Comparison of ENCODE assay signal across 8 mouse cellular contexts in genomic region chr2:104095741-104096213, GRCm38 (mm10). TPM values are rescaled to one million over a fixed set of nuclear protein-coding genes. Genes with fewer than 3 reads are reported as not detected.
DNase-seq lines count a peak whose midpoint lies in the region; ATAC-seq lines count a peak whose summit lies in the region.

Gene Cd59a (plus strand): TSS chr2:104095801.

- peak within 1 kb of the TSS; percentile 60 for H3K4me3 ChIP-seq in forebrain, embryonic 10.5 days
- H3K4me3 ChIP-seq in heart, embryonic 13.5 days: peak within 1 kb of the TSS; percentile 63
- peak within 1 kb of the TSS; percentile 62 for H3K4me3 ChIP-seq in liver, embryonic 11.5 days (ENCODE audit: low read depth, low read length)
- peak within 1 kb of the TSS; percentile 54 for H3K4me3 ChIP-seq in stomach, embryonic 14.5 days (ENCODE audit: low read depth, low read length)

- H3K27me3 ChIP-seq in forebrain, embryonic 10.5 days (ENCODE audit: poor library complexity, severe bottlenecking): no peaks in the 10 kb centered on the region
- H3K27me3 ChIP-seq in heart, embryonic 13.5 days (replicated peaks): no peaks in the 10 kb centered on the region
- H3K27me3 ChIP-seq in liver, embryonic 11.5 days (replicated peaks; ENCODE audit: control insufficient read depth, insufficient read depth, low read length): no peaks in the 10 kb centered on the region
- no peaks in the 10 kb centered on the region for H3K27me3 ChIP-seq in stomach, embryonic 14.5 days (ENCODE audit: control insufficient read depth, insufficient read depth, low read length)

- peak; percentile 77 for DNase-seq in c-Kit-positive CD71-negative TER-119-negative erythroid progenitor cells, embryonic 14.5 days (ENCODE audit: low read depth)
- peak; percentile 75 for DNase-seq in forebrain, embryonic 10.5 days (ENCODE audit: extremely low spot score, low spot score)
- peak; percentile 93 for DNase-seq in kidney, postnatal 10 days
- DNase-seq in liver, embryonic 11.5 days (ENCODE audit: low spot score): peak; percentile 87
- peak; percentile 18 for DNase-seq in naive thymus-derived CD4-positive, alpha-beta T cell, adult 2 months (ENCODE audit: low read depth)

- H3K9me3 ChIP-seq in forebrain, embryonic 10.5 days: no peaks in the 10 kb centered on the region
- H3K9me3 ChIP-seq in heart, embryonic 13.5 days: no peaks in the 10 kb centered on the region
- no peaks in the 10 kb centered on the region for H3K9me3 ChIP-seq in liver, embryonic 11.5 days (ENCODE audit: control insufficient read depth, low read length)
- no peaks in the 10 kb centered on the region for H3K9me3 ChIP-seq in stomach, embryonic 14.5 days (ENCODE audit: control insufficient read depth, low read depth, low read length)

- ATAC-seq in CD4-positive, CD25-positive, alpha-beta regulatory T cell, adult 4 months: peak; percentile 62
- ATAC-seq in heart, embryonic 13.5 days (ENCODE audit: extremely low read depth, insufficient number of reproducible peaks, low FRiP score, low TSS enrichment): peak; percentile 84
- peak; percentile 81 for ATAC-seq in liver, embryonic 11.5 days (replicated peaks; ENCODE audit: low FRiP score)
- peak; percentile 92 for ATAC-seq in stomach, embryonic 14.5 days (ENCODE audit: insufficient number of reproducible peaks, insufficient read depth, low FRiP score, low read depth)

- no peaks in the 10 kb centered on the region for H3K36me3 ChIP-seq in forebrain, embryonic 10.5 days (replicated peaks)
- no peaks in the 10 kb centered on the region for H3K36me3 ChIP-seq in heart, embryonic 13.5 days
- no peaks in the 10 kb centered on the region for H3K36me3 ChIP-seq in liver, embryonic 11.5 days (ENCODE audit: control insufficient read depth, insufficient read depth, low read length)
- H3K36me3 ChIP-seq in stomach, embryonic 14.5 days (ENCODE audit: control insufficient read depth, insufficient read depth, low read length): no peaks in the 10 kb centered on the region

- WGBS in forebrain, embryonic 10.5 days: 4% methylated on average over 15 of the region's 15 CpGs
- WGBS in heart, embryonic 13.5 days: 3% methylated on average over 15 of the region's 15 CpGs
- WGBS in liver, embryonic 11.5 days: 5% methylated on average over 15 of the region's 15 CpGs
- 1% methylated on average over 15 of the region's 15 CpGs for WGBS in stomach, embryonic 14.5 days

- H3K27ac ChIP-seq in forebrain, embryonic 10.5 days: peak within 1 kb of the TSS; percentile 86
- H3K27ac ChIP-seq in heart, embryonic 13.5 days (replicated peaks): peak within 1 kb of the TSS; percentile 96
- H3K27ac ChIP-seq in liver, embryonic 11.5 days (ENCODE audit: low read depth, low read length): peak within 1 kb of the TSS; percentile 87
- H3K27ac ChIP-seq in stomach, embryonic 14.5 days (ENCODE audit: low read length): peak within 1 kb of the TSS; percentile 72

- H3K4me2 ChIP-seq in heart, embryonic 13.5 days: peak within 1 kb of the TSS; percentile 76
- peak within 1 kb of the TSS; percentile 77 for H3K4me2 ChIP-seq in liver, embryonic 11.5 days
- H3K4me2 ChIP-seq in stomach, embryonic 14.5 days (replicated peaks; ENCODE audit: low read depth, low read length): peak within 1 kb of the TSS; percentile 63

- H3K9ac ChIP-seq in heart, embryonic 13.5 days: peak within 1 kb of the TSS; percentile 90
- peak within 1 kb of the TSS; percentile 83 for H3K9ac ChIP-seq in liver, embryonic 11.5 days (ENCODE audit: low read depth, low read length)
- peak within 1 kb of the TSS; percentile 47; the same call in 1 of the 2 replicates for H3K9ac ChIP-seq in stomach, embryonic 14.5 days (replicated peaks; ENCODE audit: low read depth, low read length)

- peaks cover 34% of the 10 kb centered on the region for H3K4me1 ChIP-seq in forebrain, embryonic 10.5 days
- peaks cover 39% of the 10 kb centered on the region for H3K4me1 ChIP-seq in heart, embryonic 13.5 days
- peaks cover 34% of the 10 kb centered on the region for H3K4me1 ChIP-seq in liver, embryonic 11.5 days (replicated peaks; ENCODE audit: control insufficient read depth, insufficient read depth, low read length)
- H3K4me1 ChIP-seq in stomach, embryonic 14.5 days (ENCODE audit: control insufficient read depth, insufficient read depth, low read length): no peaks in the 10 kb centered on the region

RNA-seq across cellular contexts. Expression of gene Cd59a, which starts in this region (rescaled TPM):
- under 1 TPM in 1 of 2 experiments, not detected in 1; 0.52 TPM for polyA plus RNA-seq in CD4-positive, CD25-positive, alpha-beta regulatory T cell, adult 4 months (2017; shearing (Covaris generic))
- polyA plus RNA-seq in forebrain, embryonic 10.5 days (2016; fragmentation: Nextera tagmentation; extraction: Ambion mirVana): 19.6 and 19.9 TPM in 2 replicates
- polyA plus RNA-seq in heart, embryonic 13.5 days (2015; fragmentation: Nextera tagmentation; extraction: Ambion mirVana): 62.0 and 66.4 TPM in 2 replicates
- 73.4 and 77.6 TPM in 2 replicates for polyA plus RNA-seq in liver, embryonic 11.5 days (2014; fragmentation: Nextera tagmentation; extraction: Ambion mirVana)
- polyA plus RNA-seq in stomach, embryonic 14.5 days (2014; fragmentation: Nextera tagmentation; extraction: Ambion mirVana): 32.6 and 34.0 TPM in 2 replicates

Comparison
In these comparisons a context has a peak if more than half of its experiments do, and no peak if none do; other contexts are left out.
1. Peak in every context shown above with its lines: DNase-seq, ATAC-seq, H3K4me3 ChIP-seq and H3K27ac ChIP-seq.
2. RNA of gene Cd59a (polyA plus RNA-seq): 73.4 to 77.6 TPM in liver, embryonic 11.5 days, 62.0 to 66.4 TPM in heart, embryonic 13.5 days, 32.6 to 34.0 TPM in stomach, embryonic 14.5 days and 19.6 to 19.9 TPM in forebrain, embryonic 10.5 days; 0.52 TPM in CD4-positive, CD25-positive, alpha-beta regulatory T cell, adult 4 months; every median in the first group is over 10 times any median in the second.
3. Peak in ATAC-seq in CD4-positive, CD25-positive, alpha-beta regulatory T cell, adult 4 months; RNA of the gene not detected or under 1 TPM.
4. DNase-seq: peak in every context shown above with its lines; median percentile 93 in kidney, postnatal 10 days; 87 in liver, embryonic 11.5 days; 77 in c-Kit-positive CD71-negative TER-119-negative erythroid progenitor cells, embryonic 14.5 days; 75 in forebrain, embryonic 10.5 days; 18 in naive thymus-derived CD4-positive, alpha-beta T cell, adult 2 months.